ENCODE assay signal across 8 mouse cellular contexts in genomic region chr8:115159711-115160374, GRCm38 (mm10).
DNase-seq lines count a peak whose midpoint lies in the region; ATAC-seq lines count a peak whose summit lies in the region.

No protein-coding gene starts in this region.

- H3K4me3 ChIP-seq in brown adipose tissue, adult 24 weeks (ENCODE audit: insufficient read depth, low read depth, low read length), result peak overlapping the region; percentile 76
- H3K4me3 ChIP-seq in forebrain, embryonic 14.5 days (ENCODE audit: low read depth, low read length), result peak overlapping the region; percentile 17
- H3K4me3 ChIP-seq in hindbrain, embryonic 10.5 days, result peak overlapping the region; percentile 45
- H3K4me3 ChIP-seq in macrophage (ENCODE audit: inconsistent target), result peak overlapping the region; percentile 28

- H3K9me3 ChIP-seq in forebrain, embryonic 14.5 days (replicated peaks; ENCODE audit: control insufficient read depth, low read length), result no peaks in the 10 kb centered on the region
- no peaks in the 10 kb centered on the region for H3K9me3 ChIP-seq in hindbrain, embryonic 10.5 days

- peak; percentile 69 for ATAC-seq in cerebellum, adult (ENCODE audit: insufficient number of reproducible peaks, low FRiP score, low TSS enrichment)
- ATAC-seq in forebrain, embryonic 14.5 days, result peak; percentile 32

- no peaks in the 10 kb centered on the region for H3K36me3 ChIP-seq in forebrain, embryonic 14.5 days (ENCODE audit: control insufficient read depth, insufficient read depth, low read length)
- no peaks in the 10 kb centered on the region for H3K36me3 ChIP-seq in hindbrain, embryonic 10.5 days
- no peaks in the 10 kb centered on the region for H3K36me3 ChIP-seq in macrophage (ENCODE audit: inconsistent target)
- no peaks in the 10 kb centered on the region for H3K36me3 ChIP-seq in splenic B cell, adult 2 months (ENCODE audit: control insufficient read depth, insufficient read depth, low read length, poor library complexity, severe bottlenecking)

- WGBS in forebrain, embryonic 14.5 days, result 7% methylated on average over 22 of the region's 22 CpGs
- 10% methylated on average over 22 of the region's 22 CpGs for WGBS in hindbrain, embryonic 10.5 days
- WGBS in macrophage (ENCODE audit: missing documents), result under 1% methylated on average over 22 of the region's 22 CpGs

- H3K4me2 ChIP-seq in forebrain, embryonic 14.5 days (ENCODE audit: low read length), result peak overlapping the region; percentile 47

- DNase-seq in cerebellum, postnatal 4 days (ENCODE audit: low spot score in 2 of 2), result no peak
- peak; percentile 85 for DNase-seq in forebrain, embryonic 14.5 days (ENCODE audit: low spot score)
- peak; percentile 65 for DNase-seq in hindbrain, embryonic 10.5 days (ENCODE audit: low spot score)
- peak; percentile 11 to 26 for DNase-seq in layer of hippocampus, postnatal 14 days (ENCODE audit: low spot score in 2 of 2)
- DNase-seq in splenic B cell, adult 2 months (ENCODE audit: low read depth, low spot score), result peak; percentile 19

- H3K79me2 ChIP-seq in macrophage (ENCODE audit: inconsistent target), result no peaks in the 10 kb centered on the region

- H3K27me3 ChIP-seq in forebrain, embryonic 14.5 days (replicated peaks; ENCODE audit: control insufficient read depth, insufficient read depth, low read length), result peaks cover 26% of the 10 kb centered on the region
- H3K27me3 ChIP-seq in hindbrain, embryonic 10.5 days (ENCODE audit: insufficient read depth, poor library complexity, severe bottlenecking), result peaks cover 37% of the 10 kb centered on the region
- no peaks in the 10 kb centered on the region; the same call in 1 of the 2 replicates for H3K27me3 ChIP-seq in splenic B cell, adult 2 months (ENCODE audit: control insufficient read depth, insufficient read depth, low read length, poor library complexity, severe bottlenecking)

- H3K27ac ChIP-seq in brown adipose tissue, adult 24 weeks (replicated peaks; ENCODE audit: low read depth, low read length), result peak overlapping the region; percentile 57
- peak overlapping the region; percentile 14; the same call in 1 of the 2 replicates for H3K27ac ChIP-seq in forebrain, embryonic 14.5 days (ENCODE audit: low read depth, low read length)
- peak overlapping the region; percentile 85 for H3K27ac ChIP-seq in hindbrain, embryonic 10.5 days
- H3K27ac ChIP-seq in macrophage, result no peak overlapping the region

- peak overlapping the region; percentile 35; the same call in 1 of the 2 replicates for H3K9ac ChIP-seq in forebrain, embryonic 14.5 days (ENCODE audit: low read length)

- peaks cover 2% of the 10 kb centered on the region; the same call in 1 of the 2 replicates for H3K4me1 ChIP-seq in brown adipose tissue, adult 24 weeks (ENCODE audit: control insufficient read depth, insufficient read depth, insufficient read length, low read length)
- H3K4me1 ChIP-seq in forebrain, embryonic 14.5 days (ENCODE audit: control insufficient read depth, insufficient read depth, low read length), result peaks cover 21% of the 10 kb centered on the region; the same call in 1 of the 2 replicates
- H3K4me1 ChIP-seq in hindbrain, embryonic 10.5 days (replicated peaks), result peaks cover 59% of the 10 kb centered on the region

Comparison
In these comparisons a context has a peak if more than half of its experiments do, and no peak if none do; other contexts are left out.
1. DNase-seq: peak in forebrain, embryonic 14.5 days (single experiment), hindbrain, embryonic 10.5 days (single experiment), layer of hippocampus, postnatal 14 days (2 of 2) and splenic B cell, adult 2 months (single experiment); none in cerebellum, postnatal 4 days (0 of 2).
2. H3K4me3 ChIP-seq: peak in every context shown above with its lines; median percentile 76 in brown adipose tissue, adult 24 weeks; 45 in hindbrain, embryonic 10.5 days; 28 in macrophage; 17 in forebrain, embryonic 14.5 days.